Mouse (Mus musculus) lung, postnatal 0 days (tissue): ENCODE results near the gene Chd2. TPM values are rescaled to one million over a fixed set of nuclear protein-coding genes. Genes with fewer than 3 reads are reported as not detected.
A peak's percentile ranks its signal among the peaks of the same experiment; 100 is the strongest.

ENCODE experiments used
- ATAC-seq: fragments of 200-750 bp; cut with Nextera tagmentation; 2 replicates; pipeline ENCODE4 v1.8.0; 2017; ENCODE audit warnings: moderate library complexity
- DNase-seq: peaks from one replicate; pipeline ENCODE4 v3.0.0-alpha.2; 2016; ENCODE audit warnings: low spot score
- H3K27ac ChIP-seq: fragments of 300-500 bp; sonication (generic); 2 replicates; pipeline ENCODE4 v1.5.1; 2014; ENCODE audit warnings: antibody characterized with exemption, mild to moderate bottlenecking, low read length, mixed read lengths
- H3K27me3 ChIP-seq: fragments of 300-500 bp; sonication (generic); replicated peaks from 2 replicates; pipeline ENCODE4 v1.6.1; 2014; ENCODE audit warnings: low read length, mixed read lengths; ENCODE audit not compliant: insufficient read depth
- H3K36me3 ChIP-seq: fragments of 300-500 bp; sonication (generic); 2 replicates; pipeline ENCODE4 v1.6.1; 2014; ENCODE audit warnings: low read length, mixed read lengths; ENCODE audit not compliant: insufficient read depth
- H3K4me1 ChIP-seq: fragments of 300-500 bp; sonication (generic); 2 replicates; pipeline ENCODE4 v1.6.1; 2014; ENCODE audit warnings: antibody characterized with exemption, low read depth, low read length, mixed read lengths; ENCODE audit not compliant: insufficient read depth
- H3K4me2 ChIP-seq: fragments of 300-500 bp; sonication (generic); replicated peaks from 2 replicates; pipeline ENCODE4 v1.6.1; 2014; ENCODE audit warnings: low read depth, mild to moderate bottlenecking, low read length, moderate library complexity, mixed read lengths
- H3K4me3 ChIP-seq: fragments of 300-500 bp; sonication (generic); 2 replicates; pipeline ENCODE4 v1.5.1; 2014; ENCODE audit warnings: low read depth, low read length
- H3K9ac ChIP-seq: fragments of 300-500 bp; sonication (generic); replicated peaks from 2 replicates; pipeline ENCODE4 v1.6.1; 2014; ENCODE audit warnings: low read depth, mild to moderate bottlenecking
- H3K9me3 ChIP-seq: fragments of 300-500 bp; sonication (generic); 2 replicates; pipeline ENCODE4 v1.6.1; 2016; ENCODE audit warnings: low read length, mixed read lengths
- CTCF ChIP-seq: IDR thresholded peaks from 2 replicates; pipeline ENCODE4 v1.5.1; 2016; ENCODE audit warnings: antibody characterized with exemption, mild to moderate bottlenecking
- EP300 ChIP-seq: IDR thresholded peaks from 2 replicates; pipeline ENCODE4 v1.6.1; 2016; ENCODE audit warnings: antibody characterized with exemption, mild to moderate bottlenecking, control low read depth
- WGBS: fragments of 180-500 bp; shearing (Covaris S2); extraction: QIAGEN DNeasy Blood & Tissue Kit; methylation state at CpG from one replicate; pipeline ENCODE4 v1.1.7; 2014; 5-methylcytosine and 5-hydroxymethylcytosine counted together
- polyA plus RNA-seq: library from polyadenylated mRNA; unstranded; fragments of >200 nt; fragmentation: Nextera tagmentation; extraction: Ambion mirVana; gene quantifications from 2 replicates; pipeline ENCODE4 v1.2.1, GENCODE M21; 2015

Chd2 gene
- polyA plus RNA-seq, 1 experiment from 2014 or later: 38.0 TPM

GRCm38 (mm10) chr7:73411986-73412385 lies 129.6 kb downstream of the Chd2 start:
- no peak overlapping the region for H3K4me3 ChIP-seq
- no peaks in the 10 kb centered on the region for H3K27me3 ChIP-seq
- no peak overlapping the region for H3K27ac ChIP-seq
- no peaks in the 10 kb centered on the region for H3K9me3 ChIP-seq
- ATAC-seq (peak; percentile 21), DNase-seq (no peak)
- H3K9ac ChIP-seq: no peak overlapping the region
- 73% methylated on average over 4 of the region's 4 CpGs for WGBS
- TF ChIP-seq EP300: no peak
- TF ChIP-seq CTCF: no peak
- H3K4me2 ChIP-seq: no peak overlapping the region
- H3K36me3 ChIP-seq: no peaks in the 10 kb centered on the region
- H3K4me1 ChIP-seq: peaks cover 4% of the 10 kb centered on the region; the same call in 1 of the 2 replicates

DNA sequence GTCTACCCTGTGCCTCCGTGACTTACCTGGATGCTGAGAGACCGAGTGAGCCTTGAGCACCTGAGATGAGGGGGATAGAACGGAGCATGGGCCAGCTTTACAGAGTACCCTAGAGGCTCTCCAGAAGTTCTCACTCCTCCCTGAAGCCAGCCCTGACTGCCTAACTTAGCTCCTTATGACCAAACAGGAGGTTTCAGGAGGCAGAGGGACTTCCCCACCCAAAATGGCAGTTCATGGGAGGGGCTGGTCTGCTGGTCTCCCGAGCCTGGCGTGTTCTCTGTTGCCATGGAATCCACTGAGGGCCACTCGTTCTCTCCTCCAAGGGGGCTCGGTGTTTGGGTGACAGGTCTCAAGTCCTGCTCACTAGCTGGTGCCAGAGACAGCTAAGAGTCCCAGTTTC lies 130.1 kb downstream of the Chd2 start:
- TF ChIP-seq EP300 (no peak), CTCF (no peak)
- ATAC-seq (peak; percentile 39), DNase-seq (no peak)
- WGBS: 46% methylated on average over 7 of the region's 7 CpGs
- H3K36me3 ChIP-seq: no peaks in the 10 kb centered on the region
- H3K4me2 ChIP-seq: no peak overlapping the region
- no peaks in the 10 kb centered on the region for H3K9me3 ChIP-seq
- no peak overlapping the region for H3K27ac ChIP-seq
- H3K4me3 ChIP-seq: no peak overlapping the region
- H3K27me3 ChIP-seq: no peaks in the 10 kb centered on the region
- H3K9ac ChIP-seq: no peak overlapping the region
- peaks cover 4% of the 10 kb centered on the region; the same call in 1 of the 2 replicates for H3K4me1 ChIP-seq

DNA sequence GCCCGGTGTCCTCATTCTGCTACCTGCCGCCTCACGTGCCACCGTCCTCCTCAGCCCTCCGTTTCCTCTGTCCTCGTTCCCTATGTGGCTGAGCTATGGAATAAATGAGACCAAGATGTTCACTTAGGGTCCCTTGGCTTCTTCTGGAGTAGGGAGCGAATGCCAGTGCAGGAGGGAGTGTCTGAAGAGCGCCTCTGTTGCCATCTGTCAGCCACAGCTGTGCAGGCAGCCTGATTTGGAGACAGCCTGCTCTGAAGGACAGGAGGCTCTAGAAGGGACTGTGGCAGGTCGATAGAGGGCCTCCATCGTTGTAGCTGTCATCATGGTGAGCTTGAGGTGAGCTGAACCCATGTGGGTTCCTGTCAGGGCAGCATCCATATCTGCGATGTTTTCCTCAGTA lies 136.1 kb downstream of the Chd2 start:
- no peak for ATAC-seq
- Histone ChIP-seq H3K27ac (no peak overlapping the region), H3K4me2 (no peak overlapping the region), H3K4me1 (no peaks in the 10 kb centered on the region), H3K4me3 (no peak overlapping the region), H3K27me3 (no peaks in the 10 kb centered on the region), H3K36me3 (no peaks in the 10 kb centered on the region), H3K9ac (no peak overlapping the region), H3K9me3 (no peaks in the 10 kb centered on the region)
- no peak for TF ChIP-seq CTCF
- no peak for TF ChIP-seq EP300
- 93% methylated on average over 11 of the region's 11 CpGs for WGBS
- no peak for DNase-seq

DNA sequence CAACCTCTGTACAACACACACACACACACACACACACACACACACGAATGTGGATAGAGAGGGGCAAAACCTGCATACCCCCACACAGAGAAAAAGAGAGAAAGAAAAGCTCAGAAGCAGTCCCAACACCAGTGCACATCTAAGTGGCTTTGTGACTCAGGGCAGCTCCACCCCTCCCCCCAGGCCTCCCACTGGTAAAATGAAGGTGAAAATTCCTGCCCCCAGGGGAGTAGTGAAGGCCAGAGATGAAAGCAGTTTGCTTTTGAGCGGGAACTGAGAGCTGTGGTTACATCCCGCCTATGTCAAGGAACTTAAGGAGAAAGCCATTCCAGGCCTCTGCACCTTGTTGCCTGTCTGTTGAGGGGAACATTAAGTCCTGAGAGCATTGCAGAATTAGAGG lies 138.1 kb downstream of the Chd2 start:
- ATAC-seq: no peak
- TF ChIP-seq CTCF (peak; percentile 16; the same call in 1 of the 2 replicates), EP300 (no peak)
- H3K4me2 ChIP-seq: no peak overlapping the region
- H3K36me3 ChIP-seq: no peaks in the 10 kb centered on the region
- no peaks in the 10 kb centered on the region for H3K27me3 ChIP-seq
- DNase-seq: no peak
- peaks cover 10% of the 10 kb centered on the region; the same call in 1 of the 2 replicates for H3K4me1 ChIP-seq
- H3K9me3 ChIP-seq: no peaks in the 10 kb centered on the region
- no peak overlapping the region for H3K4me3 ChIP-seq
- WGBS: 52% methylated on average over 3 of the region's 3 CpGs
- no peak overlapping the region for H3K9ac ChIP-seq
- H3K27ac ChIP-seq: no peak overlapping the region

- no peak overlapping the region for H3K27ac ChIP-seq
- peaks cover 10% of the 10 kb centered on the region; the same call in 1 of the 2 replicates for H3K4me1 ChIP-seq
- H3K9ac ChIP-seq: no peak overlapping the region
- no peaks in the 10 kb centered on the region for H3K36me3 ChIP-seq
- H3K4me2 ChIP-seq: no peak overlapping the region
- TF ChIP-seq CTCF: no peak
- no peak for TF ChIP-seq EP300
- H3K27me3 ChIP-seq: no peaks in the 10 kb centered on the region
- ATAC-seq (no peak), DNase-seq (no peak)
- WGBS: 82% methylated on average over 1 of the region's 1 CpGs
- H3K4me3 ChIP-seq: no peak overlapping the region
- H3K9me3 ChIP-seq: no peaks in the 10 kb centered on the region
These were observed 139.0 kb downstream of the Chd2 start for GRCm38 (mm10) chr7:73402671-73403070.

- Histone ChIP-seq H3K4me2 (no peak overlapping the region), H3K36me3 (no peaks in the 10 kb centered on the region), H3K9ac (no peak overlapping the region), H3K4me3 (no peak overlapping the region), H3K27ac (no peak overlapping the region), H3K9me3 (no peaks in the 10 kb centered on the region), H3K27me3 (no peaks in the 10 kb centered on the region), H3K4me1 (peaks cover 10% of the 10 kb centered on the region; the same call in 1 of the 2 replicates)
- TF ChIP-seq EP300: no peak
- TF ChIP-seq CTCF: no peak
- WGBS: 31% methylated on average over 2 of the region's 2 CpGs
- DNase-seq (no peak), ATAC-seq (no peak)
These were observed 139.5 kb downstream of the Chd2 start for GRCm38 (mm10) chr7:73402106-73402505.
